Mouse (Mus musculus) CD4-positive, CD25-positive, alpha-beta regulatory T cell, adult 9 weeks (primary cell): ENCODE data around the gene Oxct1. TPM values are rescaled to one million over a fixed set of nuclear protein-coding genes. Genes with fewer than 3 reads are reported as not detected.

Experiments used
- polyA plus RNA-seq: library from polyadenylated mRNA; unstranded; fragments of 100-300 nt; shearing (Covaris generic); gene quantifications from one replicate; pipeline ENCODE4 v1.2.1, GENCODE M21; 2017

Gene Oxct1
- polyA plus RNA-seq = 47.9 TPM

GRCm38 (mm10) chr15:4026231-4026773 is at the start of gene Oxct1:
Gene Oxct1, plus strand, starts transcription at chr15:4026383.

GRCm38 (mm10) chr15:3979061-3979848 is 46.9 kb upstream of the Oxct1 start, which contains the start of gene Fbxo4:
Gene Fbxo4, minus strand, starts transcription at chr15:3979573.

DNA sequence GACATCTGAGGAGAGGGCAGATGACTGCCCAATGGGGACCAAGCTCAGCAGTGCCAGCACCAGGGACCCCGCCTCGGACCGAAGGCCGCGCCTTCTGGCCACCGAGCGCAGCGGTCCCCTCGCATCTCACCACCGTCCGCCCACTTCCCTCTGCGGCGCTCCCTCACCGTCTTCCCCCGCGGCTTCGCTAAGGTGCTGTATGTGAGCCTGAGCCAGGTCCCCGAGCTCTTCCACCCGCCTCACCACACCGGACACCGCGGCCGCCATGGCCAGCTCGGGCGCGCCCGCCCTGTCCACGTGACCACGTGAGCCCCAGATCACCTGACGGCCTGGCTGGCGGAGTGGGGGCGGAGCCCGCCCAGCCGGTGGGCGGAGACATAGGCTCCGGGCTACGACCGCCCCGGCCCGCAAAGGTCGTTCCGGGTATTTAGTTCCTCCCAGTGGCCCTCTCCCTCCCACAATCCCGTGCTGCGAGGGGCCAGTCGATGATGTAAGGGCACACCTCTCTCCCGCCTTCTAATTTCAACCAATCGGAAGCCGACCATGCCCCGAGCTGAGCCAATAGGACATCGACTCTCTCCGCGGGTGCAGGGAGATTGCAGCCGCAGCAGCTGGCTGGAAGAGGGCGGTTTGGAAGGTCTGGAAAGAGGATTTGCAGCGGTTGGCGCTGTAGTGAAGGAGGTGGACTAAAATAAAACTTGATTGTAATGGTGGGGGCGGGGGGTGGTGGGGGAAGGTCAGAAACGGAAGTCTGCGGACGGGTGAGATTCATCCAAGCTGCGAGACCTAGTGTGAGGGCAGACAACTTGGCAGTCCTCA is 30.5 kb upstream of the Oxct1 start, which contains the start of gene AW549877:
Gene AW549877 (minus strand): TSS at position 297 of the 819 bp plus-strand sequence.

Other genes starting within 250 kb of the Oxct1 start
- gene Fbxo4, start 46.8 kb upstream of the Oxct1 start, polyA plus RNA-seq = 4.2 TPM
- gene AW549877, start 30.6 kb upstream of the Oxct1 start, polyA plus RNA-seq = 55.3 TPM